Mouse (Mus musculus) spleen, adult 2 months (tissue): ENCODE measurements around the gene C130032M10Rik.

Experiments used
- CTCF ChIP-seq: fragments of 200-500 bp; IDR thresholded peaks from 2 replicates; pipeline ENCODE4 v1.5.1; 2011; ENCODE audit warnings: mild to moderate bottlenecking, inconsistent platforms; ENCODE audit not compliant: insufficient read depth, insufficient read length, insufficient replicate concordance; ENCODE audit errors: extremely low read depth
- POLR2A ChIP-seq: fragments of 200-500 bp; IDR thresholded peaks from 2 replicates; pipeline ENCODE4 v1.6.1; 2011; ENCODE audit warnings: low read depth, low read length, inconsistent platforms

DNA sequence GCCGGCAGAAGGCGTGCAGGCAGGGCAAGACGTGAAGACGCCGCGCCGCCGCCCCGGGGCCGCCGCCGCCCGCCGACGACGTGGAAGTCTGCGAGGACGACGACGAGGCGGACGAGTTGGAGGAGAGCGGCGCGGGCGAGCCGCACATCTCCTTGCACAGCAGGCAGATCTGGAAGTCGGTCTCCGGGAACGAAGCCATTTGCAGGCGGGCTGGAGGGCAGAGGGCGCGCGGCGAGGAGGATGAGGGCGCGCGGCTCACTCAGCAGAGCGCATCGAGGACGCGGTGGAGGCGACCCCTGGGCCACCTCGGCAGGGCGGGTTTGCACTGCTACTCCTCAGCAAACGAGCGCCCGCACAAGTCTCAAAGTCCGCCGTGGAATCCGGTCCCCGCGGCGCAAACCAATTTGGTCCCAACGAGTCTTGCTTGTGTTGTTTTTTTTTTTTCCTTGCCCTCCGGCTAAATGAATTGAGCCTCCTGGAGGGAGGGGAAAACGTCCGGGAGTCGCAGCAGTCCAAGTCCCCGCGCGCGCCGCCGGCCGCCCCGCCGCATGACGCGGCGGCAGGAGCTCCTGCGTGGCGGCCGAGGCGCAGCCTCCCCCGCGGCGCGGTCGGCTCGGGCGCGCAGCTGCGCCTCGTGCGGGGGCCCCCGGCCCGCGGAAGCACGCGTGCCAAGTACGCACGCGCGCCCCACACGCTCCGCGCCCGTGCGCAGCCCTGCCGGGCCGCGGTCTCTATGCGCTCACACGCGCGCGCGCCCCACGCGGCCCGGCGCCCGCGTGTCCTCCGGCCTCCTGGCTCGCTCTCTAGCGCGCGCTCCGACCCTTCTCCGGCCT is 47.6 kb downstream of the C130032M10Rik start:
- TF ChIP-seq POLR2A (no peak), CTCF (no peak)
